Mouse (Mus musculus) central nervous system, embryonic 11.5 days (tissue): ENCODE results near the gene Abcd1. TPM values are rescaled to one million over a fixed set of nuclear protein-coding genes. Genes with fewer than 3 reads are reported as not detected.

Source experiments
- polyA plus RNA-seq: library from polyadenylated mRNA; depleted of rRNA; stranded (reverse); fragments of >200 nt; gene quantifications from 2 replicates; pipeline ENCODE4 v1.2.3, GENCODE M21; 2012; rRNA removed

The Abcd1 gene
- 10.3 and 12.6 TPM in 2 replicates for polyA plus RNA-seq

GRCm38 (mm10) chrX:73716109-73716661 lies at the start of gene Abcd1, which contains the start of gene Bcap31:
Gene Abcd1 (plus strand): TSS chrX:73716597.
Gene Bcap31 (minus strand): TSS chrX:73716175.

GRCm38 (mm10) chrX:73672879-73673618 lies 43.3 kb upstream of the Abcd1 start, which contains the start of gene Slc6a8:
Gene Slc6a8 (plus strand): TSS chrX:73673150.

GRCm38 (mm10) chrX:73756334-73757140 lies 40.1 kb downstream of the Abcd1 start, which contains the start of gene Plxnb3:
Gene Plxnb3 (plus strand): TSS chrX:73757090.

GRCm38 (mm10) chrX:73774168-73774760 lies 57.9 kb downstream of the Abcd1 start, which contains the start of gene Srpk3:
Gene Srpk3 (plus strand): TSS chrX:73774405.

GRCm38 (mm10) chrX:73786364-73787224 lies 70.2 kb downstream of the Abcd1 start, which contains the start of the genes Idh3g and Ssr4:
Gene Idh3g (minus strand): TSS chrX:73786897.
Gene Ssr4 (plus strand): TSS chrX:73787028.

Other genes with a start within 250 kb of the Abcd1 start
- 28.7 and 60.6 TPM in 2 replicates for gene Bgn, start 233.0 kb upstream of the Abcd1 start, polyA plus RNA-seq
- gene Atp2b3, start 213.5 kb upstream of the Abcd1 start, polyA plus RNA-seq = 0.64 and 0.71 TPM in 2 replicates
- gene Dusp9, start 77.2 kb upstream of the Abcd1 start, polyA plus RNA-seq = 11.3 and 16.0 TPM in 2 replicates
- 17.0 TPM in 2 replicates for gene Pnck, start 56.5 kb upstream of the Abcd1 start, polyA plus RNA-seq
- gene Slc6a8, start 43.4 kb upstream of the Abcd1 start, polyA plus RNA-seq = 30.6 and 49.4 TPM in 2 replicates
- gene Bcap31, start 422 bp upstream of the Abcd1 start, polyA plus RNA-seq = 71.0 and 75.1 TPM in 2 replicates
- gene Plxnb3, start 40.5 kb downstream of the Abcd1 start, polyA plus RNA-seq = 0.22 and 0.41 TPM in 2 replicates
- gene Srpk3, start 57.8 kb downstream of the Abcd1 start, polyA plus RNA-seq = 1.1 and 5.5 TPM in 2 replicates
- 167 and 344 TPM in 2 replicates for gene Idh3g, start 70.3 kb downstream of the Abcd1 start, polyA plus RNA-seq
- 83.3 and 142 TPM in 2 replicates for gene Ssr4, start 70.4 kb downstream of the Abcd1 start, polyA plus RNA-seq
- gene Pdzd4, start 108.4 kb downstream of the Abcd1 start, polyA plus RNA-seq = 23.2 and 40.3 TPM in 2 replicates
- 0.05 TPM in 1 of 2 replicates, not detected in the other for gene Avpr2, start 175.5 kb downstream of the Abcd1 start, polyA plus RNA-seq
- gene L1cam, start 179.5 kb downstream of the Abcd1 start, polyA plus RNA-seq = 29.2 and 43.4 TPM in 2 replicates
- gene Arhgap4, start 205.3 kb downstream of the Abcd1 start, polyA plus RNA-seq = 4.8 and 5.8 TPM in 2 replicates
- gene Naa10, start 205.3 kb downstream of the Abcd1 start, polyA plus RNA-seq = 126 and 150 TPM in 2 replicates
- gene Renbp, start 214.3 kb downstream of the Abcd1 start, polyA plus RNA-seq = 18.6 and 27.2 TPM in 2 replicates
- 49.0 and 83.0 TPM in 2 replicates for gene Hcfc1, start 249.8 kb downstream of the Abcd1 start, polyA plus RNA-seq